Mouse (Mus musculus): ENCODE measurements around the gene Ulk4. TPM values are rescaled to one million over a fixed set of nuclear protein-coding genes. Genes with fewer than 3 reads are reported as not detected.

Gene Ulk4
- total RNA-seq, 2 experiments from 2014 or later = 0.49 to 1.0 TPM

- DNase-seq = no peak
- intact Hi-C loops (cut with DNase I) = no loop called here
Measured at GRCm38 (mm10) chr9:121129533-121129932, 147.5 kb downstream of the Ulk4 start.

- DNase-seq = no peak
- intact Hi-C loops (cut with DNase I) = no loop called here
Measured at GRCm38 (mm10) chr9:121128934-121129333, 148.1 kb downstream of the Ulk4 start.

GRCm38 (mm10) chr9:121127025-121127424 lies 150.0 kb downstream of the Ulk4 start:
- no peak for DNase-seq
- intact Hi-C loops (cut with DNase I) = no loop called here

- intact Hi-C loops (cut with DNase I) = no loop called here
- DNase-seq = no peak
Measured at GRCm38 (mm10) chr9:121124705-121125104, 152.3 kb downstream of the Ulk4 start.

GRCm38 (mm10) chr9:121122039-121122438 lies 155.0 kb downstream of the Ulk4 start:
- DNase-seq = no peak
- intact Hi-C loops (cut with DNase I) = no loop called here

- intact Hi-C loops (cut with DNase I) = no loop called here
Measured at GRCm38 (mm10) chr9:121117936-121118335, 159.1 kb downstream of the Ulk4 start.

GRCm38 (mm10) chr9:121112131-121112530 lies 164.9 kb downstream of the Ulk4 start:
- no peak for DNase-seq
- intact Hi-C loops (cut with DNase I) = no loop called here

More at GRCm38 (mm10) chr9:121117936-121118335, 159.1 kb downstream of the Ulk4 start:
- no peak for DNase-seq

- intact Hi-C loops (cut with DNase I) = loop anchor here (5.0 kb wide), 1 partner anchor 506 kb away; no protein-coding TSS in a partner anchor
- DNase-seq = peak; percentile 67 to 82
Measured at GRCm38 (mm10) chr9:121108110-121108509, 168.9 kb downstream of the Ulk4 start.

GRCm38 (mm10) chr9:121107643-121108042 lies 169.4 kb downstream of the Ulk4 start:
- intact Hi-C loops (cut with DNase I) = loop anchor here (5.0 kb wide), 1 partner anchor 505 kb away; no protein-coding TSS in a partner anchor
- DNase-seq = peak; percentile 57 to 76

GRCm38 (mm10) chr9:121107101-121107500 lies 169.9 kb downstream of the Ulk4 start:
- no peak for DNase-seq
- intact Hi-C loops (cut with DNase I) = loop anchor here (5.0 kb wide), 1 partner anchor 505 kb away; no protein-coding TSS in a partner anchor

- no peak for DNase-seq
- intact Hi-C loops (cut with DNase I) = no loop called here
Measured at GRCm38 (mm10) chr9:121101516-121101915, 175.5 kb downstream of the Ulk4 start.

- DNase-seq = no peak
- intact Hi-C loops (cut with DNase I) = no loop called here
Measured at GRCm38 (mm10) chr9:121099453-121099852, 177.5 kb downstream of the Ulk4 start.

- no peak for DNase-seq
- intact Hi-C loops (cut with DNase I) = loop anchor here (5.0 kb wide), 1 partner anchor 491 kb away; no protein-coding TSS in a partner anchor
Measured at GRCm38 (mm10) chr9:121093760-121094159, 183.2 kb downstream of the Ulk4 start.

GRCm38 (mm10) chr9:121092568-121092967 lies 184.4 kb downstream of the Ulk4 start:
- intact Hi-C loops (cut with DNase I) = loop anchor here (5.0 kb wide), 1 partner anchor 490 kb away; no protein-coding TSS in a partner anchor
- no peak for DNase-seq

GRCm38 (mm10) chr9:121091016-121091735 lies 185.8 kb downstream of the Ulk4 start:
- no peak for DNase-seq
- intact Hi-C loops (cut with DNase I) = loop anchor here (5.0 kb wide), 1 partner anchor 489 kb away; no protein-coding TSS in a partner anchor

- DNase-seq = no peak
- intact Hi-C loops (cut with DNase I) = no loop called here
Measured at GRCm38 (mm10) chr9:121087661-121088060, 189.3 kb downstream of the Ulk4 start.

GRCm38 (mm10) chr9:121084191-121084590 lies 192.8 kb downstream of the Ulk4 start:
- intact Hi-C loops (cut with DNase I) = no loop called here
- no peak for DNase-seq

GRCm38 (mm10) chr9:121080834-121081233 lies 196.2 kb downstream of the Ulk4 start:
- intact Hi-C loops (cut with DNase I) = no loop called here
- no peak for DNase-seq

GRCm38 (mm10) chr9:121080413-121080812 lies 196.6 kb downstream of the Ulk4 start:
- intact Hi-C loops (cut with DNase I) = no loop called here
- DNase-seq = no peak

- intact Hi-C loops (cut with DNase I) = no loop called here
- DNase-seq = peak; percentile 45
Measured at GRCm38 (mm10) chr9:121079388-121080088, 197.5 kb downstream of the Ulk4 start.

- no peak for DNase-seq
- intact Hi-C loops (cut with DNase I) = no loop called here
Measured at GRCm38 (mm10) chr9:121076291-121076690, 200.7 kb downstream of the Ulk4 start.
